Mouse (Mus musculus): ENCODE results near the gene Smco3. TPM values are rescaled to one million over a fixed set of nuclear protein-coding genes. Genes with fewer than 3 reads are reported as not detected.

Smco3 gene
- polyA plus RNA-seq, 1 experiment from 2014 or later, result 1.6 TPM

DNA sequence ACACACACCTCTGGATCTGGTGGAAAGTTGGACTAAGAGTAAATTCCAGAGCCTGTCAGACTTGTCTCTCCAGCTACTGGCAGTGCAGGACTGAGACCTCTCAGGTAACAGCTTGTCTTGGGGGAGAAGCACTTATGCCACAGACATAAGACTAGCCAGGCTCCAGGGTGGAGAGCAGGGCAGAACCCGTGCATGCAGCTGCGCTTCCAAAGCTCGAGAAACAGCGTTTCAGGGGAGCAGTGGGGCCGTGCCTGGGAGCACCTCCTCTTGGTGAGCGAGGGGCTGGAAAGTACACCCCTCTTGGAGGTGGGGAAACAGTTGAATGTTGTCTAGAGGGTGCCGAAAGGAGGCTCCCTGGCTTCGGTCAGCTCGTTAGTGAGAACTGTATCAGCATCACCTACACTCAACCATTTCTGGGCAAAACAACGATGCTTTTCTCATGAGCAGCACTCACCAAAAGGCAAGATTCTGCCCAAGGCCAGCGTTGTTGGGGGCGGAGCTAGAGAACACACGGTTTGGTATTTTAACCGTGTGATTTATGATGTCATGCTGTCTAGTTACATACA, 20.9 kb upstream of the Smco3 start:
- Histone ChIP-seq H3K4me2 (peak overlapping the region; percentile 55), H3K27me3 (ENCODE audit: insufficient read depth, low read length) (no peaks in the 10 kb centered on the region), H3K36me3 (ENCODE audit: insufficient read depth) (no peaks in the 10 kb centered on the region), H3K27ac (ENCODE audit: low read depth) (peak overlapping the region; percentile 87), H3K4me3 (ENCODE audit: low read depth, low read length) (peak overlapping the region; percentile 25), H3K9me3 (ENCODE audit: low read depth, low read length) (no peaks in the 10 kb centered on the region), H3K9ac (0 out of 2 replicates have a peak overlapping the region, but pooled peaks have one; percentile 44), H3K4me1 (ENCODE audit: insufficient read depth) (peaks cover 25% of the 10 kb centered on the region)
- ATAC-seq (ENCODE audit: insufficient read depth) (peak; percentile 47; the same call in 1 of the 2 replicates), DNase-seq (peak; percentile 73)
- 16% methylated on average over 14 of the region's 14 CpGs for WGBS
- TF ChIP-seq CTCF (IDR thresholded peaks at IDR 0.05; ENCODE audit: low read depth), result no peak

DNA sequence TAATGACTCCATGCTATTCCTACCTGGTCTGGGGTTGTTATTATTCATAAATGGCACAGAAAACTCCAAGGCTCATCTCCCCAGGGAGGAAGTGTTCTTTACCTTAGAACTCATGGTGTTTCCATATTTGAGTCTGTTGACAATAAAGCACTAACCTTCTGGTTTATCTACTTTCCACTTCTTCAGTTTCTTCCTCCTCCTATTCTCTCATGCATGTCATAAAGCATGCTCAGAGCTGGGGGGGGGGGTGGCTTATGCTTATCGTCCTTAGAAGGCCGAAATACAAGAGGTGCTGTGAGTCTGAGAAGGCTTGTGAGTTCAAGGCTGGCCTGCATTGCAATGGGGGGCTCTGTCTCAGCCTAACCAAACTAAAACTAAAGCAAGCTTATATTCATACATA, 19.9 kb upstream of the Smco3 start:
- no peaks in the 10 kb centered on the region for H3K27me3 ChIP-seq (ENCODE audit: insufficient read depth, low read length)
- no peaks in the 10 kb centered on the region for H3K9me3 ChIP-seq (ENCODE audit: low read depth, low read length)
- no peak overlapping the region for H3K27ac ChIP-seq (ENCODE audit: low read depth)
- no peak overlapping the region for H3K9ac ChIP-seq
- DNase-seq (no peak), ATAC-seq (ENCODE audit: insufficient read depth) (no peak)
- peak overlapping the region; percentile 25; the same call in 1 of the 2 replicates for H3K4me3 ChIP-seq (ENCODE audit: low read depth, low read length)
- peaks cover 25% of the 10 kb centered on the region for H3K4me1 ChIP-seq (ENCODE audit: insufficient read depth)
- TF ChIP-seq CTCF (IDR thresholded peaks at IDR 0.05; ENCODE audit: low read depth), result no peak
- H3K36me3 ChIP-seq (ENCODE audit: insufficient read depth), result no peaks in the 10 kb centered on the region
- 62% methylated on average over 2 of the region's 2 CpGs for WGBS
- H3K4me2 ChIP-seq, result peak overlapping the region; percentile 55

DNA sequence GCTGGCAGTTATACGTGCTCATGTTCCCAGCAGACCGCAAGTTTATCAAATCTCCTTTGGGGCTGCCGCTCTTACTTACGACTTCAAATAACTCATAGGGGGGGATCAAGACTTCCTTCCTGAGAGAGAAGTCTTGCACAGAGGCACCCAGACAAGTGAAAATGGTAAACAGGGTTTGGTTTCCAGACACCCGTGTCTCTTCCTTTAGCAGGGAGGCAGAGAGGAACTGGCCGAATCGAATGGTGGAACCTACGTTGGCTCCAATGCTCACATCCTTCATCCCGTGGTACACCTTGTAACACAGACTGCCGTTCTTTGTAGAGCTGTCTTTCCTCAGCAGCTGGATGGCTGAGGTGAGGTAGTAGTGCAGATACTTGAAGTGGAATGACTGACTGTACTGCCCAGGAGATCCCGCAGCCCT, 19.1 kb upstream of the Smco3 start:
- 81% methylated on average over 11 of the region's 11 CpGs for WGBS
- DNase-seq (no peak), ATAC-seq (ENCODE audit: insufficient read depth) (no peak)
- H3K4me3 ChIP-seq (ENCODE audit: low read depth, low read length), result no peak overlapping the region
- H3K9me3 ChIP-seq (ENCODE audit: low read depth, low read length), result no peaks in the 10 kb centered on the region
- no peak for TF ChIP-seq CTCF (IDR thresholded peaks at IDR 0.05; ENCODE audit: low read depth)
- no peaks in the 10 kb centered on the region for H3K27me3 ChIP-seq (ENCODE audit: insufficient read depth, low read length)
- no peak overlapping the region for H3K9ac ChIP-seq
- peak overlapping the region; percentile 8; the same call in 1 of the 2 replicates for H3K4me2 ChIP-seq
- peaks cover 25% of the 10 kb centered on the region for H3K4me1 ChIP-seq (ENCODE audit: insufficient read depth)
- H3K27ac ChIP-seq (ENCODE audit: low read depth), result no peak overlapping the region
- no peaks in the 10 kb centered on the region for H3K36me3 ChIP-seq (ENCODE audit: insufficient read depth)

DNA sequence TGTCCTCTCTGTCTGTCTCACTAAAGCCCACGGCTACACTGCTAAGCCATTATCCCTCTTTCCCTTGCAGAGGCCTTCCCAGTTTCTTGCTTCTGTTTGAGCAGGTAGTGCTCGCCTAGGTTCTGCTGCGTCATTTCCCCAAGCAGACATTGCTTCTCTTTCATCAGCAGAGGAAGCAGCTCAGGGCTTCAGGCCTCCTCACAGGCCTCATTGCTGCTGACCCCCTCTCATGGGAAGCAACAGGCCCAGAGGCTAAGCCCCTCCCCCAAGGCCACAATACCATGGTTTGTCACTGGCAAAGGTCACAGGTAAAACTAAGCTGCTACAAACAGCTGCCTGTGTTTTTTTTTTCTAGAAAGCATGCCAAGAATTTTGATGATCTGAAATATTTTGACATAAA, 17.5 kb upstream of the Smco3 start:
- 37% methylated on average over 3 of the region's 3 CpGs for WGBS
- peaks cover 18% of the 10 kb centered on the region for H3K4me1 ChIP-seq (ENCODE audit: insufficient read depth)
- no peaks in the 10 kb centered on the region for H3K9me3 ChIP-seq (ENCODE audit: low read depth, low read length)
- DNase-seq (peak; percentile 44), ATAC-seq (ENCODE audit: insufficient read depth) (no peak)
- TF ChIP-seq CTCF (IDR thresholded peaks at IDR 0.05; ENCODE audit: low read depth), result no peak
- H3K27ac ChIP-seq (ENCODE audit: low read depth), result peak overlapping the region; percentile 55; the same call in 1 of the 2 replicates
- no peak overlapping the region for H3K9ac ChIP-seq
- no peak overlapping the region for H3K4me2 ChIP-seq
- no peak overlapping the region for H3K4me3 ChIP-seq (ENCODE audit: low read depth, low read length)
- no peaks in the 10 kb centered on the region for H3K36me3 ChIP-seq (ENCODE audit: insufficient read depth)
- H3K27me3 ChIP-seq (ENCODE audit: insufficient read depth, low read length), result no peaks in the 10 kb centered on the region

DNA sequence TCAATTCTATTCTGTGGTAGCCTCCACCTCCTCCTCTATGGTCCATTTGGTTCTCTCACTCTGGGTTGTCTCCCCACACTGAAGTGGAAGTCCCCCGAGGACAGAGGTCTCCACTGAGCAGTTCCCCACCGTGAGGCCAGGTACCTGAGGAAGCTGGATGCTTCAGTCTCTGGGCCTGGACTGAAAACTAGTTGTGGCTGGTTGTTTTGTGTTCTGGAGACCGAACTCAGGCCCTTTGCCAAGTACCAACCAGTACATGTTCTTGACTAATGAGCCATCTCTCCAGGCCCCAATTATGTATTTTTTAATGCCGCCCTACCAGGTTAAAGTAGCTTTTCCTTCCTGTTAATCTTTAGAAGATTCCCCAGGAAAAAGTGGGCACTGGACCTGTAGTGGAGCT, 17.1 kb upstream of the Smco3 start:
- no peak for TF ChIP-seq CTCF (IDR thresholded peaks at IDR 0.05; ENCODE audit: low read depth)
- Histone ChIP-seq H3K9ac (no peak overlapping the region), H3K36me3 (ENCODE audit: insufficient read depth) (no peaks in the 10 kb centered on the region), H3K27ac (ENCODE audit: low read depth) (peak overlapping the region; percentile 55; the same call in 1 of the 2 replicates), H3K4me1 (ENCODE audit: insufficient read depth) (peaks cover 14% of the 10 kb centered on the region), H3K4me3 (ENCODE audit: low read depth, low read length) (no peak overlapping the region), H3K9me3 (ENCODE audit: low read depth, low read length) (no peaks in the 10 kb centered on the region), H3K27me3 (ENCODE audit: insufficient read depth, low read length) (no peaks in the 10 kb centered on the region), H3K4me2 (no peak overlapping the region)
- DNase-seq (no peak), ATAC-seq (ENCODE audit: insufficient read depth) (no peak)
- 75% methylated on average over 4 of the region's 4 CpGs for WGBS

DNA sequence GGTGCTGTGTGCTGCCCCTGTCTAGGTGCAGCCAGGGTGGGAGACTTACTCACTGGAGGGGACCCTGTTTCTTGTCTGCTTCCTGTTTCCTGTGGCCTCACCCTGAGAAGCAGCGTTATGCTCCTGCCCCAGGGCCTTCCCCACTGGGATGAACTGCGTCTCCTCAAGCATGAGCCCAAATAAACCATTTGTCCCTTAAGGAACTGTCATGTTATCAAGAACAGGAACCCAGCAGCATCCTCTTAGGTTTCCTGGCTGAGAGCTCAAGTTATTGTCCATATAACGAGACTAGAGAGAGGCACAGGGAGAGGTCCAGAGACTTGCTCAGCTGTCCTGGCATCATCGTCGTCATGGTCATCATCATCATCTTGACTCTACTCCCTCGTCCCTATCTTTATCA, 15.0 kb upstream of the Smco3 start:
- H3K36me3 ChIP-seq (ENCODE audit: insufficient read depth), result no peaks in the 10 kb centered on the region
- no peak for ATAC-seq (ENCODE audit: insufficient read depth)
- WGBS, result 68% methylated on average over 6 of the region's 6 CpGs
- H3K9ac ChIP-seq, result no peak overlapping the region
- H3K9me3 ChIP-seq (ENCODE audit: low read depth, low read length), result no peaks in the 10 kb centered on the region
- H3K4me1 ChIP-seq (ENCODE audit: insufficient read depth), result 0 out of 2 replicates have a peak, but pooled peaks cover 3% of the 10 kb centered on the region
- no peak overlapping the region for H3K27ac ChIP-seq (ENCODE audit: low read depth)
- no peak overlapping the region for H3K4me2 ChIP-seq
- no peak overlapping the region for H3K4me3 ChIP-seq (ENCODE audit: low read depth, low read length)
- no peak for DNase-seq
- H3K27me3 ChIP-seq (ENCODE audit: insufficient read depth, low read length), result no peaks in the 10 kb centered on the region
- no peak for TF ChIP-seq CTCF (IDR thresholded peaks at IDR 0.05; ENCODE audit: low read depth)

DNA sequence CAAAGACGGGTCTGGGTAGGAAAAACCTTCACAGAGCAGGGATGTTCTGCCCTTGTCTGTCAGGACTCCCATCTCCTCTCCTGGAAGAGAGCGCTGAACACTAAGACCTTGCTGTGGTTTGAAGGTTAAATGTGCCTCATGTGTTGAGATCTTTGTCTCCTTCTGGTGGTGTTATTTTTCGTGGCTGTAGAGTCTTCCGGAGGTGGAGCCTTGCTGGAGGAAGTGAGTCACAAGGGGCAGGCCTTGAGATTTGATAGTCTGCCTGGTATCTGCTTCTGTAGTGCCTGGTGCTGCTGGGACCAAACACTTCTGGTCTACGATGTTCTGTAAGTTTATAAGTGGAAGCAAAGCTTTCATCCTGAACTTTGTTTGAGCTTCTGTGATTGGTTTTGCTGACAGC, 13.7 kb upstream of the Smco3 start:
- Histone ChIP-seq H3K4me1 (ENCODE audit: insufficient read depth) (0 out of 2 replicates have a peak, but pooled peaks cover 3% of the 10 kb centered on the region), H3K9ac (no peak overlapping the region), H3K27me3 (ENCODE audit: insufficient read depth, low read length) (no peaks in the 10 kb centered on the region), H3K4me2 (no peak overlapping the region), H3K4me3 (ENCODE audit: low read depth, low read length) (no peak overlapping the region), H3K36me3 (ENCODE audit: insufficient read depth) (no peaks in the 10 kb centered on the region), H3K27ac (ENCODE audit: low read depth) (no peak overlapping the region), H3K9me3 (ENCODE audit: low read depth, low read length) (no peaks in the 10 kb centered on the region)
- 87% methylated on average over 5 of the region's 5 CpGs for WGBS
- DNase-seq, result no peak
- no peak for TF ChIP-seq CTCF (IDR thresholded peaks at IDR 0.05; ENCODE audit: low read depth)
- ATAC-seq (ENCODE audit: insufficient read depth), result no peak
